Comparison of ENCODE assay signal across 14 mouse cellular contexts in genomic region chr4:140586478-140586877, GRCm38 (mm10).
DNase-seq lines count a peak whose midpoint lies in the region; ATAC-seq and TF ChIP-seq lines count a peak whose summit lies in the region.
"Had no signal": no experiment of that assay in that cellular context is flagged by ENCODE, and none has a peak within 500 bp of the region (broad histone marks: within the 10 kb centered on the region; RNA-seq: fewer than 3 reads in every experiment).

No protein-coding gene starts in this region.

- no peaks in the 10 kb centered on the region for H3K36me3 ChIP-seq in thymus, adult 2 months (ENCODE audit: control insufficient read depth, insufficient read depth, low read length)

- H3K27me3 ChIP-seq in thymus, adult 2 months (ENCODE audit: control insufficient read depth, insufficient read depth, low read length), result no peaks in the 10 kb centered on the region
- H3K27me3 ChIP-seq: embryonic facial prominence, embryonic 13.5 days; heart, embryonic 15.5 days had no signal

- peaks cover 22% of the 10 kb centered on the region for H3K4me1 ChIP-seq in thymus, adult 2 months (replicated peaks; ENCODE audit: control insufficient read depth, insufficient read depth, low read length)
- H3K4me1 ChIP-seq: embryonic facial prominence, embryonic 13.5 days had no signal

- DNase-seq in A20 (ENCODE audit: low read depth, low spot score) (peak; percentile 94), ES-CJ7 (ENCODE audit: low read depth, low spot score) (peak; percentile 30)
- DNase-seq in thymus, adult 2 months, result peak; percentile 53
- DNase-seq in left cerebral cortex, adult 9 months (ENCODE audit: low spot score in 2 of 2), result no peak
- no peak for DNase-seq in layer of hippocampus, postnatal 10 days (ENCODE audit: low spot score in 2 of 2)
- no peak for DNase-seq in left cerebral cortex, adult 2 months (ENCODE audit: extremely low spot score in 1 of 2, low spot score in 2 of 2)
- DNase-seq: adrenal gland, postnatal 25 days; kidney, adult 18-20 months; lung, adult 2 months; retina, postnatal 1 day had no signal

- 11% methylated on average over 5 of the region's 5 CpGs for WGBS in thymus, adult 2 months

- no peak overlapping the region for H3K4me3 ChIP-seq in thymus, adult 2 months (ENCODE audit: control insufficient read depth, insufficient read depth, low read length)
- H3K4me3 ChIP-seq in left cerebral cortex, adult 2 months, result no peak overlapping the region
- H3K4me3 ChIP-seq: embryonic facial prominence, embryonic 13.5 days; heart, embryonic 15.5 days had no signal

- TF ChIP-seq POLR2A in thymus, adult 2 months (IDR thresholded peaks at IDR 0.05; ENCODE audit: control insufficient read depth, extremely low read depth, insufficient read depth, low read length, poor library complexity), result no peak

- no peak for TF ChIP-seq CTCF in thymus, adult 2 months (IDR thresholded peaks at IDR 0.05; ENCODE audit: borderline replicate concordance, control insufficient read depth, extremely low read depth, insufficient read depth, low read length, poor library complexity)
- TF ChIP-seq CTCF in left cerebral cortex, adult 2 months (IDR thresholded peaks at IDR 0.05), result no peak

- ATAC-seq in megakaryocyte progenitor cell, adult 5-6 weeks (replicated peaks; ENCODE audit: poor library complexity), result peak; percentile 45
- ATAC-seq: hindbrain, embryonic 16.5 days had no signal

- no peak overlapping the region for H3K27ac ChIP-seq in thymus, adult 2 months (ENCODE audit: control insufficient read depth, insufficient read depth, low read length)
- H3K27ac ChIP-seq in left cerebral cortex, adult 2 months, result no peak overlapping the region
- H3K27ac ChIP-seq: embryonic facial prominence, embryonic 13.5 days; heart, embryonic 15.5 days had no signal

- intact Hi-C loops in left cerebral cortex, adult 2 months (cut with DNase I), result no loop called here

Comparison
In these comparisons a context has a peak if more than half of its experiments do, and no peak if none do; other contexts are left out.
1. DNase-seq: peak in A20 (single experiment), ES-CJ7 (single experiment) and thymus, adult 2 months (single experiment); none in left cerebral cortex, adult 9 months (0 of 2), layer of hippocampus, postnatal 10 days (0 of 2) and left cerebral cortex, adult 2 months (0 of 2).